Mouse (Mus musculus): ENCODE data around the gene Mrap. TPM values are rescaled to one million over a fixed set of nuclear protein-coding genes. Genes with fewer than 3 reads are reported as not detected.

Mrap gene
- 17.6 TPM for polyA plus RNA-seq (2014; fragmentation: Illumina TruSeq; extraction: RNeasy Lipid Tissue Mini Kit (QIAGEN cat#74804); ENCODE audit: low read depth, low replicate concordance)

DNA sequence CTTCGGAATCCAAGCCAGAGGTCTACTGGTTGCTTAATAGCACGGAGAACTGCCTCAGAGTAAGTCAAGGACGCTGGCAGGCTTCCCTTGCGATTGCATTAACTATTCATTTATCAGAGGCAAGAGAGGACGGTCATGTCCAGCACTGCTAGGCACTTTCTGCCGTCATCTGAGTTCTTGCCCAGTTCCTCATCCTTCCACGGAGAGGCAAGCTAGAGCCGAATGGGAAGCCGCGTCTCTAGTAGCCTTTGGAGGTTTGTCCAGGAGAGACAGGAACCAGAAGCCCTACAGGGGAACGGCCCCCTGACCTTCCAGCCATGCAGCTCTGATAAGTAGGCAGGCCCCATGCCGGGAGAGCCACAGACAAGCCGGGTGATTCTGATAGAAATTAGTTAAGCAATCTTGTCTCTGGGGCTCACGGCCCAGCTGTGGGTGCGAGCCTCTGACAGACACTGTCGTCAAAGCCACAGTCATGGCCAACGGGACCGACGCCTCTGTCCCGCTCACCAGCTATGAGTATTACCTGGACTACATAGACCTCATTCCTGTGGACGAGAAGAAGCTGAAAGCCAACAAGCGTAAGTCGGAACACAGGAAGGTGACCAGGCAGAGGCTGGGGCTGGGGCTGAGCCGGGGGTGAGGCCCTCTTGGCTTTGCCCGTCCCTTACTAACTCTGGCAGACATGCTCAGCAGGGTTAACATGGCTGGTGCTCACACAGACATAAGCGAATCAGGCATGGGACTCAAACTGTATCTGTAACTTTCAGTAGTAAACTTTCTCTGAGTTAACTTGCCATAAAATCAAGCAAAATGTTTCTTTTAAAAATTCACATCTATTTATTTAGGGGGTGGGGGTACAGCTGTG lies at the start of gene Mrap:
Mrap (plus strand) TSS at position 116 of the 865 bp plus-strand sequence.

DNA sequence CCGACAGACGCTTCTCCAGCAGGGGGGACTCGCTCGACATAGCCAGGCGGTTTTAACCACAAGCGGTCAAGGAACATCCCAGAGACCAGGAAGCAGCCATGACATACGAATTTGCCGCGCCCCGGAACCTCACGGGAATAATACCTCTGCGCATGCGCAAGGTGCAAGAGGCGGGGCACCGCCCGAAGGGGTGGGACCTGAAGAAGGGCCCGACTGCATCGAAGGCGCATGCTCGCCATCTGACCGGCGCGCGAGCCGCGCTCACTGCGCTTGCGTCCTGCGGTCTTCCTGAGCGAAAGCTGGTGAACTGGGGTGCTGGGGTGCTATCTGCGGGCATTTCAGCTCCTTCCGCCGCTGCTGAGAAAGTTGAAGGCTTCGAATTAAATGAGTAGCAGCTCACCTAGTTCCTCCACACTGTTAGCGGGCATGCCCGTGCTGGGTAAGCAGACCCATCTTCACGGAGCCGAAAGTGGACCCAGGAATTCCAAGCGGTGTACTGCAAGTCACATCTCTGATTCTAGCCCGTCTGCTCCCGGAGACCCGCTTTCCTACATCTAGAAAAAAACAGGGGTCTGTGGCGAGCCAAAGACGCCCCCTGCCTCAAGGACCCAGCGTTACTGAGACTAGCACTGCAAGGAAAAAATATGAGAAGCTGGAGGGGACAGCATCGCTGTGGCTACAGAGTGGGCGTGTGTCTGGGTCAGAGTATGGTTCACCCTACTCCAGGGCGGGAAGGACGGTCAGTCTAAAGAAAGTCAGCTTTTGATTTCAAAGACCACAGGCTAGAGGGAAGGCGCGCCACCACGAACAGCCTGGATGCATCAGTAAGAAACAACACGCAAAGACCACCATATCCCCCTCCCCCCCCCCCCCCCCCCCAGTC lies 10.5 kb upstream of the Mrap start, which contains the start of gene Mis18a:
Mis18a (minus strand) TSS at position 172 of the 883 bp plus-strand sequence.

Other genes with a start within 250 kb of the Mrap start
- gene Mis18a, start 10.8 kb upstream of the Mrap start, polyA plus RNA-seq (2014; fragmentation: Illumina TruSeq; extraction: RNeasy Lipid Tissue Mini Kit (QIAGEN cat#74804); ENCODE audit: low read depth, low replicate concordance) = 3.7 TPM
- gene Urb1, start 72.2 kb downstream of the Mrap start, polyA plus RNA-seq (2014; fragmentation: Illumina TruSeq; extraction: RNeasy Lipid Tissue Mini Kit (QIAGEN cat#74804); ENCODE audit: low read depth, low replicate concordance) = 4.6 TPM
- 2.4 TPM for gene Eva1c, start 88.5 kb downstream of the Mrap start, polyA plus RNA-seq (2014; fragmentation: Illumina TruSeq; extraction: RNeasy Lipid Tissue Mini Kit (QIAGEN cat#74804); ENCODE audit: low read depth, low replicate concordance)
- 33.0 TPM for gene Cfap298, start 196.9 kb downstream of the Mrap start, polyA plus RNA-seq (2014; fragmentation: Illumina TruSeq; extraction: RNeasy Lipid Tissue Mini Kit (QIAGEN cat#74804); ENCODE audit: low read depth, low replicate concordance)

Data from heart, adult 10 weeks (tissue).